Mouse (Mus musculus): ENCODE measurements around the gene Rap1gds1. TPM values are rescaled to one million over a fixed set of nuclear protein-coding genes. Genes with fewer than 3 reads are reported as not detected.
A peak's percentile ranks its signal among the peaks of the same experiment; 100 is the strongest.

Gene Rap1gds1
- total RNA-seq, 2 experiments from 2014 or later = 55.5 to 56.9 TPM

DNA sequence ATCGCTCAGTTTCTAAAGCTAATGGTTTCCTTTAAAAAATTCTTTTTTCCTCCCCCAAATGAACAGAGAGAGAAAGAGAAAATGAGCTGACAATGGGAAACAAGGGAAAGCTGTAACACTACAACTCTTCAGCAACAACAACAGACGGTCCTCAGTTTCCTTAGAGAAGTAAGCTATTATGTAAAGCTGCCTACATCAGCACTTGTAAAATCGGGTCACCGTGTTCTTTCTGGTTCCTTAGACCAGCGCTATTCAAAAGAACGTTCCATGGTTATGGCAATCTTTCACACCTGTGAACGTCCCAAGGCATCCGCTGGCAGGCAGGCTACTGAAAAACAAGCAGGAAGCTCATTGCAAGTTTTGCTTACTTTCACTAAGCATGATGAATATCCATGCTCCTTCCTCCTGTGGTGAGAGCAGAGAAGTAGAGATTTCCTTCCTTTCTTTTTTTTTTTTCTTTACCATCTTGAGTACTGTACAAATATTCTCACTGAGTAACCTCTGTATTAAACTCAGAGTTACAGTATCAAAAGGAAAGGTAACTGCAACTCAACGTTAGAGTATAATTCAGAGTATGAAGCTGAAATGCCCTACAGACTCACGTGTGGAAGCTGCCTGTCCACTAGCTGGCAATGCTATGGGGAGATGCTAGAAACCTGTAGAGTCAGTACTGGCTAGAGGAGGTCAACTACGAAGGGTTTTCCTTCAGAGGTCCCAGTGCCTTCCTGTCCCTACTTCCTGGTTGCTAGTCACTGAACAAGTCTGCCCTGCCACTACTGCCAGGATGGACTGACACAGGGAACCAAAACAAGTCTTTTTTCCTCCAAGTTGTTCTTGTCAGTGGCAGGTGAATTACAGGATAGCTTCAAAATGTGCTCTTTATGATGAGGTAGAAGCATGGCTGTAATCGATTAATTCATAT lies 26.0 kb downstream of the Rap1gds1 start:
- no peak for DNase-seq

GRCm38 (mm10) chr3:139042433-139042854 lies 32.6 kb downstream of the Rap1gds1 start:
- no peak for DNase-seq

- DNase-seq = no peak
Measured at GRCm38 (mm10) chr3:139041921-139042320, 33.1 kb downstream of the Rap1gds1 start.

- no peak for DNase-seq
Measured at GRCm38 (mm10) chr3:139037030-139037429, 38.0 kb downstream of the Rap1gds1 start.

GRCm38 (mm10) chr3:139033179-139033578 lies 41.8 kb downstream of the Rap1gds1 start:
- no peak for DNase-seq

- DNase-seq = no peak
Measured at GRCm38 (mm10) chr3:139030644-139031227, 44.3 kb downstream of the Rap1gds1 start.

DNA sequence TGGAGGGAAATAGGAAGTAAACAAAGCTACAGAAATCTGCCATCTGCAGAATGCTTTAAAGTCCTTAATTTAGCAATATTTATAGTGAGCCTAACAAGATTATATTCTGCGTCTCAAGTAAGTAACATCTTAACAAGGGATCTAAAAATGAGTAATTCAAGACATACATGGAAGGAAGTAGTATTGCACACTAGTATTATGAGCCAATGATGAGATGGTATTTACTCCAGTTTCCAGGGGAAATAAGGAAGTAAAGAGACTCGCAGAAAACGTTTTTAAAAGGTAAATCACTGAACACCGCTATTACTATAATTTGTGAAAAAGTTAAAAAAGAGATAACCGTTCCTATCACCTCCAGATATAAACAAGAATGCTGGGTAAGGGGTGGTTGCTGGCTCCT lies 49.9 kb downstream of the Rap1gds1 start:
- no peak for DNase-seq

GRCm38 (mm10) chr3:139023585-139023984 lies 51.4 kb downstream of the Rap1gds1 start:
- DNase-seq = no peak

- DNase-seq = peak in 1 of 2 experiments; percentile 5
Measured at GRCm38 (mm10) chr3:139012352-139012751, 62.6 kb downstream of the Rap1gds1 start.

DNA sequence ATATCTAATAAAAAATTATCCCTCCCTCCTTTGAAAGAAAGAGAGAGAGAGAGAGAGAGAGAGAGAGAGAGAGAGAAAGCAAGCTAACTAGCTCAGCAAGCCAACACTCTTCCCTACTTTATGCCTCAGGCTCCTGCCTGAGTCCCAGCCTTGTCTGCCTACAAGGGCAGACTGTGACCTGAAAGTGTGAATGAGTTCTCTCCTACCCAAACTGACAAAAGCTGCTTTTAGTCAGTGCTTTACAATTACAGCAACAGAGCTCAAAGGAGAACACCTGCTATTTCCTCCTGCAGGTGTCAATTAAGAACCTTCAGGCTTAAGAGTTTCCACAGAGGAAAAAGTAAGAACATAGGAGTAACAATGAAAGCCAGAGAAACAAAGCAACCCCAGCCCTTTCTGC lies 69.3 kb downstream of the Rap1gds1 start:
- no peak for DNase-seq

DNA sequence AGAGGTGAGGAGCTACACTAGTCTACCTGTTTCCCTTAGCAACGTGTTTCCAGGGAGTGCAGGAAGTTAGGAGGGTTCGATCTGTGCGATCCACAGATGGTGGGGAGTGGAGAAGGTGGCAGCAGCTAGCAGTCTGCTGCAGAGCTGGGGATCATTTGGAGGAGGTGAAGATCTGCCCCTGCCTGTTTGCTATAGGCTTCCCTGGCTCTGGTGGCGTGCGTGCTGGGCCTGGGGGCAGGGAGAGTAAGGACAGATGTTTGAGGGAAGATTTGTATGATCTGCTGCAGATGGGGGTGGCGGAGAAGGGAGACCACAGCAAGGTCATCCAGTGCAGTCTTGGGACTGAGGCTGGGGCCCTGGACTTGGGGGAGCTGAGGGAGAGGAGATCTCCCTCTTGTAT lies 72.2 kb downstream of the Rap1gds1 start:
- no peak for DNase-seq

DNA sequence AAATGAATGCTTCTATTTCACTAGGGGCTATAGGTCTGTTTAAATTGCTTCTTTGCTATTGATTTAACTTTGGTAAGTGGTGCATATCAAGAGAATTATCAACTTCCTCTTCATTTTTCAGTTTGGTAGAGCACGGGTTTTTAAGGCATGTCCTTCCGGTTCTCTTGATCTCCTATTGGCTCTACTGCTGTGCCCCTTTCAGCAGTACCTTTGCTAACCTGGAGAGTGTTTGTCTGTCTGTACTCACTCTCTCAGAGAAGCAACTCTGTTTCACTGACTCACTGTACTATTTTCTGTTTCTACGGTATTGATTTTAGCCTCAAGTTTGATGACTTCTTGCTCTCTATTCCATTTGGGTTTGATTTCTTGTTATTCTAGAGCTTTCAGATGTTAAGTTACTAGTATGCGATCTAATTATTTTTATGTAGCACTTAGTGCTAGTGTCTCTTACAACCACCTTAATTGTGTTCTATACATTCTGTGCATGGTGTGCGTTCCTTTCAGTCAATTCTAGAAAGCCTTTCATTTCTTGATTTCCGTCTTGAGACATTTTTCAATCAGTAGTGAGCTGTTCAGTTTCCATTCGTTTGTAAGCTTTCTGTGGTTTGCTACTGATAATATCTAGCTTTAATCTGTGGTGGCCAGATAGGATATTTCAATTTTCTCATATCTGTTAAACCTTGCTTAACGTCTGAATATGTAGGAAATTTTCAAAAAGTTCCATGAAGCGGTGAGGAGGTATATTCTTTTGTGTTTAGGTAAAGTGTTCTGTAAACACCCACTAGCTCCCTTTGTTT lies 74.7 kb downstream of the Rap1gds1 start:
- DNase-seq = no peak

- no peak for DNase-seq
Measured at GRCm38 (mm10) chr3:138993473-138993872, 81.5 kb downstream of the Rap1gds1 start.

- no peak for DNase-seq
Measured at GRCm38 (mm10) chr3:138991367-138991766, 83.6 kb downstream of the Rap1gds1 start.

DNA sequence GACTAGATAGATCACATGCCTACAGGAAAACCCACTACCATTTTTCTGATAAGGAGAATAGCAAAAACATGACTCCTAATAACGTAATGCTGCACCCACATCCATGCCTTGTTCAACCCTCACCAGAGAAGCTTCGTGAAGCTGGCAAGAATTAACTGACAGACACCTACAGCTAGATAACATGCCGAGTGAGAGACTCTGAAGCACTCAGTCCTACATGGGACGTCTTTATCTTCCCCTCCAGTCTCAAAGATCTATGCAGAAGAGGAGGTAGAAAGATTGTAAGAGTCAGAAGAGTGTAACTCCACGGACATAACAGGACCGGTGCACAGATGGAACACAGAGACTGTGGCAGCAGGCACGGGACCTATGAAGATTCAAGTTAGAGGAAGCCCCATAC lies 85.9 kb downstream of the Rap1gds1 start:
- DNase-seq = no peak

- peak in 1 of 2 experiments; percentile 43 for DNase-seq
Measured at GRCm38 (mm10) chr3:138988004-138988403, 87.0 kb downstream of the Rap1gds1 start.

DNA sequence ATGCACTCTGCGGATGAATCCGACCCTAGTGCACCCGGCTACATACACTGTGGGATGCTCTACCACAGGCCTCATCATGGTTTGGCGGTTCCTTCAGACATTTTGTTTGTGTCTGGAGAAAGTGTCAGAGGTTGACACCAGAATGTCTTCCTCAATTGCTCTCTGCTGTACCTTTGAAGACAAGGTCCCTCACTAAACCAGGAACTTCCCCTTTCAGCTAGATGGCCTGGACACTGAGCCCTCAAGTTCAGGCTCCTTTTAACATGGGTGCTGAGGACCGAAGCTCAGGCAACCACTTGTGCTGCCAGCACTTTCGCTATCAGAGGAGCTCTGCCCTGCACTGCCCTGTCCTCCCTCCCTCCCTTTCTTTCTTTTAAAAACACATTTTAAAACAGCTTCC lies 92.8 kb downstream of the Rap1gds1 start:
- DNase-seq = no peak

DNA sequence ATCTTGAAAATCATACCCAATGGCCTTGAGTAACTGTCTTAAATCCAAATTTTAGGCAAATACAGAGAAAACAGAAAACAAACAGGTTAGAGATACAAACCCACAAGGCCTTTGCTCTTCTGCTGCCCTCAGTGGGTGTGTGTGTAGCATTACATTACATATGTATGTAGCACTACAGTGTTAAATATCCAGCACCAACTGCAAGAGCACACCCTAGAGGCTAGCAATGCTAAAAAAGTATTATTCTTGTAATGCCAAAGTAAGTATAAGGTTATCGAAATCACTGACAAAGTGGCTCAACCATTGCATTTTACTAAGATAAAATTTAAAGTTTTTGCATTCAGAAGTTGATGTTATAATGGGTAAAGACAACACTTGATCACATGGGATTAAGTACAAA lies 97.6 kb downstream of the Rap1gds1 start:
- DNase-seq = no peak

- DNase-seq = no peak
Measured at GRCm38 (mm10) chr3:138967627-138968026, 107.4 kb downstream of the Rap1gds1 start.

DNA sequence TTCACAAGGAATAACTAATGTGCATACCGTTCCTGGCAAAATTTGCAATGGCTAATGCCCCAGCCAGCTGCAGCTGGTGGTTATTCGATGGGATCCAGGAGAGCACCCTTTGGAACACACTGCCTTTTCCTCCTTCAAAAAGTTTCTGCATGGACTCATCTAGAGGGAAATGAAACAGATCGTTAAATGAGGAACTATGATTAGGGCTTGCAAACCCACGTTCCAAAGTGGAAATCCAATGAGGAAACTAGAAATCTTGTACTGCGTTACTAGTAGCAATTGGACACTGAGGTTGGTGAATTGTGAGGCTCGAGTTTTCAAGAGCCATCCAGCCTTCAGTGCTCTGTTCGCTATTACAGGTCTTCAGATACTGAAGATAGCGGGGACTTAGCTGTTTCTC lies 116.5 kb downstream of the Rap1gds1 start:
- DNase-seq = no peak

DNA sequence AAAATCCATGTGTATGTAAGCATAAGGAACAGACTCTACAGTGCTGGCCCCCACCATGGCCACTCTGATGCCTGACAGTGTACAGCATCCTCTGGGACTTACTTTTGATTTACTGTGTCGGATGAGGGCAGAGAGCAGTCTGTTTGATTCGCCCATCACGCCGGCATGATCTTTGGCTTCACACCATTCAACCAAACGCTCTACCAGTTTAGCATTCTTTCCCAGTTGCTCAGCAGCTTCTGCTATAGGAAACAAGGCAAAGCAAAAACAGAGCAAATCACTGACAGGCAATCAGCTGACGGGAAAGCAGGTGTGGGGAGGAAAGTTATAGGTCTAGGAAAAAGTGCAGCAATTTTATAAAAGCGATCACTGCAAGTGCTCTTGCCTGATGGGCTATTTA lies 119.8 kb downstream of the Rap1gds1 start:
- no peak for DNase-seq

GRCm38 (mm10) chr3:138949081-138949480 lies 125.9 kb downstream of the Rap1gds1 start:
- no peak for DNase-seq

DNA sequence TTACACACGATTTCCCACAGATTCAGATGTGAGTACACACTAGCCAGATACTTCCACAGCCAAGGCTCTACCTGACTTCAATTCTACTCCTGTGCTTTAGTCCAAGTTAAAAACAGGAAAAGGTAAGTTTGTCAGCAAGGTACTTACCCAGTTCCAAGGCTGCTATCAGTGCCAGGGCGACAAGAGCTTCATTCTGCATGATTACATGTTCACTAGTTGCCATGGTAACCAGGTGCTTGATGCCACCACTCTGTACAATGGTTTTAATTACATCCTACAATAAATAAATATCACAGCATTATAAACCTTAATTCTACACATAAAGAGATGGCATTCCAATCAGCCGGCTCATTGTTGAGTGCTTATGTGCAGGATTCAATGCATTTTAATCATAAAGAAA lies 129.5 kb downstream of the Rap1gds1 start:
- no peak for DNase-seq

Data from adrenal gland, postnatal 36 days (tissue).